Mouse (Mus musculus) E14TG2a.4 (cell line): ENCODE measurements around the gene Pcdh11x.

Experiments
- H3K27me3 ChIP-seq: 2 replicates; pipeline ENCODE4 v1.6.1; 2014; ENCODE audit warnings: low read length, control low read depth; ENCODE audit not compliant: insufficient read depth
- H3K36me3 ChIP-seq: 2 replicates; pipeline ENCODE4 v1.6.1; 2014; ENCODE audit warnings: low read length, control low read depth; ENCODE audit not compliant: insufficient read depth
- H3K4me1 ChIP-seq: replicated peaks from 2 replicates; pipeline ENCODE4 v1.6.1; 2014; ENCODE audit warnings: low read depth, low read length, control low read depth
- H3K4me3 ChIP-seq: replicated peaks from 2 replicates; pipeline ENCODE4 v1.5.1; 2014; ENCODE audit warnings: mild to moderate bottlenecking, low read length
- H3K9me3 ChIP-seq: 2 replicates; pipeline ENCODE4 v1.6.1; 2014; ENCODE audit warnings: low read length, control low read depth
- CTCF ChIP-seq: conservative IDR thresholded peaks from 2 replicates; pipeline ENCODE4 v1.5.1; 2014; ENCODE audit warnings: low read length
- NANOG ChIP-seq: IDR thresholded peaks from 2 replicates; pipeline ENCODE4 v1.6.1; 2014; ENCODE audit warnings: borderline replicate concordance, low read length, mixed read lengths
- POU5F1 ChIP-seq: IDR thresholded peaks from 2 replicates; pipeline ENCODE4 v1.6.1; 2014; ENCODE audit warnings: low read length, borderline replicate concordance

Gene Pcdh11x

DNA sequence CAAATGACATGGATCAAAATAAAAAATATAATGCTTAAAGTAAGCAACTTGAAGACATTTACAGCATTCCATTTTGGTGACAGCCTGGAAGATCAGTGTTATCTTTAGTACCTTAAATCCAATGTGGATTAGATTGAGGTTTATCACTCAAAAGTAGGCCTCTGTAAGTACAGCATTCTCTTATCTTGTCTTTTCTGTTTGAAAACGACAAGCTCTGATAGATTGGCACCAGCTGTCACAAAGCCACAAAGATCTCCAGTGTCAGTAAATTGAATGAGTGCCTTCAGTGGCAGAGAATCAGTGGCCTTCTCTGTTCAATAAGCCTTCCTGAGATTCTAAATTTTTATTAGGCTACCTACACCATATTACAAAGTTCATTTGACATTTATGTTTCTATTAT, 445.7 kb downstream of the Pcdh11x start:
- no peak for TF ChIP-seq NANOG
- no peak for TF ChIP-seq POU5F1
- TF ChIP-seq CTCF, result no peak
- H3K4me1 ChIP-seq, result no peaks in the 10 kb centered on the region
- no peak overlapping the region for H3K4me3 ChIP-seq
- no peaks in the 10 kb centered on the region for H3K27me3 ChIP-seq
- no peaks in the 10 kb centered on the region for H3K36me3 ChIP-seq
- no peaks in the 10 kb centered on the region for H3K9me3 ChIP-seq

DNA sequence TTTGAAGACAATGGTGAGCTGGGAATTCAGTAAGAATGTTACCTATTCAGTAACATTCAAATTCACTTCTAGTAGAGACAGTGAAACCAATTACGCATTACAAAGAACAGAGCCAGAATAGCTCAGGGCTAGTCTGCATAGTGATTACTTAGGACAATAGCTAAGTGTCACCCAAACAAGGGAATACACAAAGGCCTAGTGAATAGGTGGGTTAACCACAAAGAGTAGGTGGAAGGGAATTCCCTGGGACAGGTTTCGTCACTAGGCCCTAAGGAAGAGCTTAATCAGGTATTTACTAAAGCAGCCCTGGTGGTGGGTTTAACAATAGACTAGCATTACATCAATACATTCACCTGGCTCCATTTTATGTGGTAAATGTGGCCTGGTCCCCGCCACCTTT, 654.5 kb downstream of the Pcdh11x start:
- Histone ChIP-seq H3K4me3 (no peak overlapping the region), H3K36me3 (no peaks in the 10 kb centered on the region), H3K4me1 (no peaks in the 10 kb centered on the region), H3K27me3 (no peaks in the 10 kb centered on the region), H3K9me3 (peaks cover 28% of the 10 kb centered on the region)
- TF ChIP-seq POU5F1, result no peak
- no peak for TF ChIP-seq CTCF
- TF ChIP-seq NANOG, result peak; percentile 20; the same call in 1 of the 2 replicates
